Mouse (Mus musculus): ENCODE measurements around the gene Camsap2.

Camsap2 gene

DNA sequence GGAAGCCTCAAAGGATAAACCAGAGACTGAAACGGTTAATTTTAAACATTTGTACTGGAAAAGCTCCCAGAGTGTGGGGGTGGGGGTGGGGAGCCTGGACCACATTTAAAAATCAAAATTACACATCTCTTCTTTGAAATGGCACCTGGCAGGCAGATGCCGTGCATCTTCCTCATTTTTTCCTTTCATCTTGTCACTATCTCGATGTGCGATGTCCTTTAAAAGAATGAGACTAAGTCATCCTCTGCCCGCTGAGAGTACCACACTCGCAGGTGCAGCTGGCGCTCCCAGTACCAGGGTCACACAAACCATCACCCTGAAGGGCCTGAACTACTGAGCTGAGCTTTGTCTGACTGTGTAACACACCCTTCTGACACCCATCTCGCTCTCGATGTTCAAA, 87.4 kb downstream of the Camsap2 start:
- no peak for DNase-seq (ENCODE audit: low spot score)

DNA sequence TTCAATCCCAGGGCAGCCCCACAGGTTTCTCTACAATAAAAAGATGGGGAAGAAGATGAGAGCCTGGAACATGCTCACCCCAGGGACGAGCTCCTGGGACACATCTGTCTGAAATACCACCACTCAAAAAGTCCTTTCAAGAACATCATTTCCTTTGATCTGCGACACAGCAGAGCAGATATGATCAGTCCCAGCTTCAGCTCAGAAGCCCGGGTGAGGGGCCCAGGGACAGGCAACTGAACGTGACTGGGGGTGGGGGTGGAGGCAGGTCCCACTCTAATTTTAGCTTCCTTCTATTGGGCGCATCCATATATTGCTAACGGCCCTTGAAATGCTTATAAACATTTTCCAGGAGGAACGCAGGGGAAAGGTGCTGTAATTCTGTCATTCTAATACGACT, 90.2 kb downstream of the Camsap2 start:
- no peak for DNase-seq (ENCODE audit: low spot score)

DNA sequence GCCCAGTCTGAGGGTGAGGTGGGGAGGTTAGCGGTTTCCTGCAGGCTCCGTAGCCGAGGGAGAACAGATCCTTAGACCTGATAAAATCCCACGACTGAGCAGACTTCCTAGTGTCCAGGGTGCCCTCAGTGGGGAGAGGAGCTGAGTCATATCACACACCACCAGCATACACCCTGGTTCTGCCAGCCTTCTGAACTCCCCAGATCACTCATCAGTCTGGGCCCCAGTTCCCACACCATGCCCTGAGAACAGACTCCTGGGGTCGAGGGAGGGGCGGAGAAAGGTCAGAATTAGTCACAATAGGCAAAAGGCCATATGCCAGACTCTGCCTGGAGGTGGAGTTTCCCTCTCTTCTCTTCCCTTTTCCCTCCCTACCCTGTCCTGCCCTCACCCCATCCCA, 90.7 kb downstream of the Camsap2 start:
- DNase-seq (ENCODE audit: low spot score) = no peak

DNA sequence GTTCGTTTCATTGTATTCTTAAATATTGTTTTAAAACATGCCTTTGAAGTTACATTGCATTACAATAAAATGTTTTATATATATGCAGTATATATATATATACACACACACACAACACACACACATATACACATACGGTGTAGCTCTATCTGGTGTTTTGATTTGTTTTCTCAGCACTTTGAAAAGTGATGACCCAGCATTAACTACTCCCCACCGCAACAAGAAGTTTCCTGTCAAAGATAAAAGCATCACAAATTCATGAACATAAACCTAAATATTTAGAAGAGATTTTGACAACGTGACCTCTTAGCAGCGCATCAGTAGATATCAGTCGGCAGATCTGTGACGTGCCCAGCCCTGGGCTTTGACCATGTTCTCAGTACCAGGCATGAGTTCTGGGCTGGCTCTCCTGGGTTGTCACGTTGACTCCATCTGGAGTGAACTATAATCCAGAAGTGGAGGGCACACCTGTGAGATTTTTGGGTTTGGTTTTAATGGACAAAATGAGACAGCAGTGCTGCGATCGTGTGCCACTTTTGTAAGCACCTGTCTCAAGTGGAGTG, 91.3 kb downstream of the Camsap2 start:
- DNase-seq (ENCODE audit: low spot score) = no peak

DNA sequence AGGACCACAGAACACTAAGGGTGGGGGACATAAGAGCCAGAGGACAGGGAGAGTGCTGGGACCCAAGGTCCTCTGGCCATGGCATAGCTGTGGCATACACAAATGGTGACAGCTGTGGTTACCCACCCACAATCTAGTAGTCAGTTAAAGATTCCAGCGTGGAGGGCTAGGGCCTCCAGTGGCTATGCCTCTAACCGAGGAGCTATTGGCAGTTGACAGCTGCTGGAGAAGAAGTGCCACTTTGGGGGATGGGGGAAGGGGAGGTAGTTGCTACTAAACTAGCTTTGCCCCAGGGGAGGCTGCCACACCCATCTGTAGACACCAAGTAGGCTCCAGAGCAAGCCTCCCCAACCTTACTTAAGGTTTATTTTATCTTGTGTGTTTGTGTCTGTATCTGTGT, 92.4 kb downstream of the Camsap2 start:
- DNase-seq (ENCODE audit: low spot score) = no peak

- no peak for DNase-seq (ENCODE audit: low spot score)
Observed at GRCm38 (mm10) chr1:136249662-136250061, 96.2 kb downstream of the Camsap2 start.

GRCm38 (mm10) chr1:136247393-136247792, 98.5 kb downstream of the Camsap2 start:
- DNase-seq (ENCODE audit: low spot score) = no peak

GRCm38 (mm10) chr1:136244469-136244868, 101.4 kb downstream of the Camsap2 start:
- no peak for DNase-seq (ENCODE audit: low spot score)

DNA sequence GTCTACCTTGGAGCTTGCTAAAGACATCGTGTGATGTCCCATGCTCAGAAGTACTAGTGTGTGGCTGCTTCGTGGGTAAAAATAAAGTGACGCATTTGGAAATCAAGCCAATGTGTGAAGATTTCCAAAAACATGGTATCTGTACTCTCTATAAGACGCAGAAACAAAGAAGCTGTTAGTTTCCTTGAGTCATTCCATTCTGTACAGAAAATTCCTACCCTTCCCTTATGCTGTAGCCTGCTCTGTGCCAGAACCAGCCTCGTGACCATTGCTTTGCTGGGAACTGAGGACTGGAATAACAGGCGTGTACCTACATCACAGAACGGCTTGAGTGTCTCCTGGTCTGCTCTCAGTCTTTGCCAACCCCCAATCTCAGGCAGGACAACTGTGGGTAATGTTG, 104.1 kb downstream of the Camsap2 start:
- DNase-seq (ENCODE audit: low spot score) = no peak

- no peak for DNase-seq (ENCODE audit: low spot score)
Observed at GRCm38 (mm10) chr1:136238495-136238894, 107.4 kb downstream of the Camsap2 start.

GRCm38 (mm10) chr1:136234595-136235092, 111.3 kb downstream of the Camsap2 start:
- no peak for DNase-seq (ENCODE audit: low spot score)

GRCm38 (mm10) chr1:136233892-136234594, 111.9 kb downstream of the Camsap2 start, which contains the start of gene Inava:
Inava (minus strand) TSS chr1:136234264.
- DNase-seq (ENCODE audit: low spot score) = peak; percentile 33

GRCm38 (mm10) chr1:136232986-136233790, 112.7 kb downstream of the Camsap2 start:
- DNase-seq (ENCODE audit: low spot score) = no peak

- no peak for DNase-seq (ENCODE audit: low spot score)
Observed at GRCm38 (mm10) chr1:136232285-136232926, 113.5 kb downstream of the Camsap2 start.

- no peak for DNase-seq (ENCODE audit: low spot score)
Observed at GRCm38 (mm10) chr1:136231596-136231995, 114.3 kb downstream of the Camsap2 start.

GRCm38 (mm10) chr1:136230201-136230600, 115.7 kb downstream of the Camsap2 start:
- DNase-seq (ENCODE audit: low spot score) = no peak

DNA sequence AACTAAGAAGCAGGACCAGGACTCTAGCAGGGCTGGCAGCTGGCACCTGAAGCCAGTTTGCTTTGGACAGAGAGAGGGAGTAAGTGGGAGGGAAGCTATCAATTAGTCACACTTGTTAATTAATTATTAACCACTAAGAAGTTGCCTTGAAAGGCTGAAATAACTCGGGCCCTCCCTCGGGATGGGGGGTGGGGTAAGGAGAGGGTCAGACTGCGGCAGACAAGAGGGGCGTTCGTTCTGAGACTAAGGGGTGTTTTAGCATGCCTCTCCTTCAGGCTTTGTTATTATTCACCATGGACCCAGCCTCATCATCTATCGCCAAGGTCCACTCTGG, 116.9 kb downstream of the Camsap2 start:
- no peak for DNase-seq (ENCODE audit: low spot score)

DNA sequence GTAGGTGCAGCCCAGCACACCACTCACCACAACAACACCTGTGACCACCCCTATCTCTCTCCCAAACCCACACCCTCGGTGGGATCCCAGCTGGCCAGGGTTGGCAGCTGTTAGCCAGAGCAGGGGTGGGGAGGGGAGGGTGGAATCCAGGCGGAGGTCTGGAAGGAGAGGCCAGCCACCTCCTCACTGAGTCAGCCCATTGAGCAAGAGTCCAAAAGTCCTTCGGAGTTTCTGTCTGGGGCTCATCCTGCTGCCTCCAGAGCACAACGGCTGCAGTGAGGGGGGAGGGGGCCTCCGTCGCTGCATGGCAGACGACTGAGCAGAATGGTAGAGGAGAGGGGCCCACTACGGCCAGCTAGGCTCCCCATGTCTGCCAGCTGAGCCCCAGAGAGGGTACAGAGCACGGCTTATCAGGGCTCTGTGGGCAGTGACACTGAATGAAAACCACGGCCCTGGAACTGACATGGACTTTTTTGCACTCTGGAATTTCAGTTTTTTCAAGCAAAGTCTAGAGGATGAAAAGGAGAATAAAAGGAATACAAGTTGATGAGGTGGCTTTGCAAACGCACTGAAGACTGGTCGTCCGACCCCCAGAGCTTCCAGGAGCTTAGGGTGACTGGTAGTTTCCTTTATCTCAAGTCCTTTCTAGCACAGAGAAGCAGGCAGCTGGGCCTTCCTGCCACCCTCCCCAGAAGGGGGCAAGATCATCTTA, 117.4 kb downstream of the Camsap2 start:
- DNase-seq (ENCODE audit: low spot score) = no peak

DNA sequence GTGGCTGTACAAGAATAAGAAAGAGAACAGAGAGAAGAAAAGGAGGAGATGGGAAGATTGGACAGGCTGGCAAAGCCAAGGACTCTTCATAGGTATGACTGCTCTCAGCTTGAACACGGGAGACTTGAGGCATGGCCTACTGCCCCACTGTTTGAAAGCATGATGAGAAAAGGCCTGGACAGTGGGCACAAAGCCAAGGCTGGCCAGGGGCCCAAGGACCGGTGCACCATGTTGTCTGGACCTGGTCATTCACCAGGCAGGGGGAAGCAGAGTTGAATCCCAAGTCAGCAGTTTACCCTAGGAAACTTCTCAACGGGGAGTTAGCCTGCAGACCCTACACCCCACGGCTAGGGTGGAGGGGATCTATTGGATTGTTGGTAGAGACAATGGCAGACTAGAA, 118.0 kb downstream of the Camsap2 start:
- no peak for DNase-seq (ENCODE audit: low spot score)

DNA sequence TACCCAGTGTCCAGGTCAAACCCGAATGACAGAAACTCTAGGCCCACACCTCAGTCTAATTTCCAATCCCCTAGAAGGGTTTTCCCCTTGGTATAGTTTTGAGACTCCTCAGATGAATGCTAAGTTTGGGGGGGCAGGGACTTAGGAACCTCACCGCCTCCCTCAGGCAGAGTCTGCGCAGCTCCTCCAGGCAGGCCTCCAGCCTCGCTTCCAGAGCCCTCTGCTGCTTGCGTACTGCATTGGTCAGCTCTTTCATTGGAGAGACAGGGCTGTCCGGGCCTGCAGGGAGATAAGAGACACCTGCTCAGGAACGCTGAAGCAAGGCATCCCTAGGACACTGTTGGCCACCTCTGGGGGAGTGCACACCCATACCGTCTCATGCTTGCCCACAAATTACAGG, 119.3 kb downstream of the Camsap2 start:
- no peak for DNase-seq (ENCODE audit: low spot score)

GRCm38 (mm10) chr1:136225846-136226245, 120.1 kb downstream of the Camsap2 start:
- no peak for DNase-seq (ENCODE audit: low spot score)

DNA sequence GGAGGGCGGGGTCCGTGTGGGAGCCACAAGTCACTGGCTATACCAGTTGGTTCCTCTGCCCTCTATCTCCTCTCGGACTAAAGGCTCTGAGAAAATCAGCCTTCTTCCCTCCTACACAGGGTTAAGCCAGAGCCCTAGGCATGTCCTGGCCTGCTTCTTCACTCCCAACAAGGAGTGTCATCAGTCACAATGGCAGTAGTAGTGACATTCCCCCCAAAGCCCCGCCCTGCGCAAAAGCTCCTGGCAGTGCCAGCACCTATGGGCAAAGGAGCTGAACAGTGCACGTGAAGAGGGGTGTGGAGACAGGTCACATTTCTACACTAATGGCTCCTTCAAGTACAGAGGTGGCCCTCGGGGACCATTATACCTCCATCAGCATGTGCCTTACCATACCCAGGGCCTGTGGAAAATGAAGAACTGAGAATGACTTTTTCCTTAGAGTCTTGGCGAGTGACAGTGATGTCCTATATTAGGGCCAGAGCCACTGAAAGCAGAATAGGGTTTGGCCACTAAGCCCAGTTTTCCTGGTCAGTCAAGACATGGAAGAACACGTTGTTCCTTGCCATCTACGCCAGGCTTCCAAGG, 122.1 kb downstream of the Camsap2 start:
- DNase-seq (ENCODE audit: low spot score) = no peak
